Mouse (Mus musculus) midbrain, postnatal 0 days (tissue): ENCODE measurements around the gene Surf2. TPM values are rescaled to one million over a fixed set of nuclear protein-coding genes. Genes with fewer than 3 reads are reported as not detected.
"Not testable (repeated sequence)": the region's sequence is repeated elsewhere in the genome, so short reads cannot be mapped to it uniquely, and the experiment has no call there.

Experiments
- ATAC-seq: fragments of 200-750 bp; cut with Nextera tagmentation; 2 replicates; pipeline ENCODE4 v1.8.0; 2017; ENCODE audit warnings: moderate number of reproducible peaks, mild to moderate bottlenecking, moderate TSS enrichment, moderate library complexity; ENCODE audit not compliant: low FRiP score
- DNase-seq: peaks from one replicate; pipeline ENCODE4 v3.0.0-alpha.2; 2015; ENCODE audit warnings: low spot score
- H3K27ac ChIP-seq: fragments of 300-500 bp; sonication (generic); 2 replicates; pipeline ENCODE4 v1.5.1; 2014; ENCODE audit warnings: low read depth, mild to moderate bottlenecking, low read length, mixed read lengths
- H3K27me3 ChIP-seq: fragments of 300-500 bp; sonication (generic); 2 replicates; pipeline ENCODE4 v1.6.1; 2014; ENCODE audit warnings: low read length, control low read depth, mixed read lengths; ENCODE audit not compliant: insufficient read depth
- H3K36me3 ChIP-seq: fragments of 300-500 bp; sonication (generic); 2 replicates; pipeline ENCODE4 v1.6.1; 2014; ENCODE audit warnings: low read length, control low read depth, mixed read lengths; ENCODE audit not compliant: insufficient read depth
- H3K4me1 ChIP-seq: fragments of 300-500 bp; sonication (generic); 2 replicates; pipeline ENCODE4 v1.6.1; 2014; ENCODE audit warnings: mild to moderate bottlenecking, control low read depth, antibody characterized with exemption, low read length, mixed read lengths; ENCODE audit not compliant: insufficient read depth
- H3K4me2 ChIP-seq: fragments of 300-500 bp; sonication (generic); 2 replicates; pipeline ENCODE4 v1.6.1; 2014; ENCODE audit warnings: low read depth, mild to moderate bottlenecking, low read length, mixed read lengths; ENCODE audit not compliant: poor library complexity, severe bottlenecking
- H3K4me3 ChIP-seq: fragments of 300-500 bp; sonication (generic); 2 replicates; pipeline ENCODE4 v1.5.1; 2014; ENCODE audit warnings: low read depth, mild to moderate bottlenecking, low read length, moderate library complexity
- H3K9ac ChIP-seq: fragments of 300-500 bp; sonication (generic); replicated peaks from 2 replicates; pipeline ENCODE4 v1.6.1; 2014; ENCODE audit warnings: mild to moderate bottlenecking, low read length, moderate library complexity, mixed read lengths; ENCODE audit not compliant: poor library complexity, severe bottlenecking
- H3K9me3 ChIP-seq: fragments of 300-500 bp; sonication (generic); 2 replicates; pipeline ENCODE4 v1.6.1; 2016; ENCODE audit warnings: low read length, control low read depth
- CTCF ChIP-seq: IDR thresholded peaks from 2 replicates; pipeline ENCODE4 v1.5.1; 2016; ENCODE audit warnings: antibody characterized with exemption, mild to moderate bottlenecking
- WGBS: fragments of 180-500 bp; shearing (Covaris S2); extraction: QIAGEN DNeasy Blood & Tissue Kit; methylation state at CpG from one replicate; pipeline ENCODE4 v1.1.7; 2014; 5-methylcytosine and 5-hydroxymethylcytosine counted together
- polyA plus RNA-seq: library from polyadenylated mRNA; unstranded; fragments of >200 nt; fragmentation: Nextera tagmentation; extraction: Ambion mirVana; gene quantifications from 2 replicates; pipeline ENCODE4 v1.2.1, GENCODE M21; 2015
- total RNA-seq: library from RNA; depleted of rRNA; stranded (reverse); fragments of >200 nt; gene quantifications from 2 replicates; pipeline ENCODE4 v1.2.3, GENCODE M21; 2014; rRNA removed

Gene Surf2
- total RNA-seq, result 27.5 and 30.0 TPM in 2 replicates
- 55.2 and 55.5 TPM in 2 replicates for polyA plus RNA-seq

DNA sequence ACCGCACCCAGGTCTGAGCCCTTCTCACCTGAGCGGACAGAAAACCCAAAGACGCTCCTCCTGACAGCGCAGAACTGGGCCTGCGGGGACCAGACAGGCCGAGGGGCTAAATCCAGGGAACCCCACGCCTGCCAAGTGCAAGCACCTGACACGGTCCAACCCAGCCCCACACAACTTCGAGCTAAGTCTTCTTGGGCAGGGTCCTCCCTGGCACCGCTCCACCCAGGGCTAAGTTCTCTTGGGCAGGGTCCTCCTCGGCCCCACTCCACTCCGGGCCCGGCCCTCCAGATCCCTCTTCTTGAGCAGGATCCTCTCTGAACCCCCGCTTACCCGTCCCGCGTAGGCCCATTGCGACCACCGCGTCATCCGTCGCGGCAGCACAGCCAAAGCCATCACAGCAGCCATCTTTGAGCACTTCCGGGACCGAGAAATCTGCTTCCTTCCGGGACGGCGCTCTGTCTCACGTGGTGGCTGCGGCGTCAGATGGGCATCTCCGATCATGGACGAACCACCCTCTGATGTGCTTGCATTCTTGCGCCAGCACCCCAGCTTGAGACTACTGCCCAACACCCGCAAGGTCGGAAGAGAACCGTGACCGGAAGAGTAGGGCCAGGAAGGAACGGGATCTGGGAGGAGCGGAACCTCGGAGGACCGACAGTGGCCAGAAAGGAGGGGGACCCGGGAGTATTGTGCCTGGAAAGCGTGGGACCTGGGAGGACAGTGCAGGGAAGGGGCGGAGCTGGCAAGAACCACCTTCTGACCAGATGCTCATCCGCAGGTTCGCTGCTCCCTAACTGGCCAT is at the start of gene Surf2, which contains the start of gene Surf1:
Gene Surf2 (plus strand): TSS at position 441 of the 802 bp plus-strand sequence.
Gene Surf1 (minus strand): TSS at position 604 of the 802 bp plus-strand sequence.
- peak; percentile 81 for ATAC-seq
- peaks cover 27% of the 10 kb centered on the region for H3K4me1 ChIP-seq

DNA sequence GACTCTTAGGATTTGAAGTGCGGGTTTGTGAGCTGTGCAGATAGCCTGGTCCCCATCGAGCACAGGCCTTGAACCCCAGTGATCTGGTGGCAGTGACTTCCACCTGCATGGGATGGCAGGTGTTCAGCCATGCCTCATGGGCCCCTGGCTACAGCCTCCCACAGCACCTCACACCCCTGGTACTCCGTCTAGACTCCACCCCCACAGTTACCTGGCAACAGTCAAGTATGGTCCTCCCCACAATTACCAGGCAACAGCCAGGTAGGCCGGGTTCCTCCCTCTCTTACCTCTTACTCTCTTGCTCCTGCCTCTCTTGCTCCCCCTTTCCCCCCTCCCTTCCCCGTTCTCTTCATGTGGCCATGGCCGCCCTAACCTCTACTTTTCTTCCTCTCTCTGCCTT is 45.5 kb upstream of the Surf2 start:
- Histone ChIP-seq H3K4me2 (no peak overlapping the region), H3K36me3 (no peaks in the 10 kb centered on the region), H3K4me3 (no peak overlapping the region), H3K27ac (no peak overlapping the region), H3K4me1 (no peaks in the 10 kb centered on the region), H3K9ac (no peak overlapping the region), H3K9me3 (no peaks in the 10 kb centered on the region), H3K27me3 (no peaks in the 10 kb centered on the region)
- no peak for TF ChIP-seq CTCF
- DNase-seq, result no peak
- ATAC-seq, result no peak
- 73% methylated on average over 6 of the region's 6 CpGs for WGBS

More for the DNA sequence above, at the start of gene Surf2, which contains the start of gene Surf1:
- Histone ChIP-seq H3K9me3 (no peaks in the 10 kb centered on the region), H3K36me3 (peaks cover 51% of the 10 kb centered on the region), H3K27ac (peak within 1 kb of the TSS; percentile 78), H3K4me2 (peak within 1 kb of the TSS; percentile 98), H3K4me3 (peak within 1 kb of the TSS; percentile 73), H3K27me3 (no peaks in the 10 kb centered on the region), H3K9ac (peak within 1 kb of the TSS; percentile 81)
- peak; percentile 90 for DNase-seq
- no peak for TF ChIP-seq CTCF
- WGBS, result 3% methylated on average over 47 of the region's 47 CpGs

DNA sequence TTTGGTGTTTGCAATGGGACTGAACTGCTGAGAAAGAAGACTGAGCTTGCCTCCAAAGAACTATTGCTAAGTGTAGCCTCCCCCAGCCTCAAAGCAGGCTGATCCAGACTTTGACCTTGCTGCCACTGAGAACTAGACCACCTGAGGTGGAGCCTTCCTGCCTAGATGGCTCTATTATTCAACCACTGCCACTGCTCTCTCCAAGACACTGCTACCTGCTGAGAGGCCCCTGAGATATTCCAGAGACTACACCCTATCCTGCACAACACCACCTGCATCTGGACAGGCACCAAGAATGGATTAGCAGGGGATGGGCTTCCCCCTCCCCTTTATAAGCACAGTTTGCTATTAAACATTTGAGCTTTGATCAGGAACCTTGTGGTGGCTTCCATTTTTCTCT is 37.6 kb upstream of the Surf2 start:
- TF ChIP-seq CTCF, result no peak
- ATAC-seq (no peak), DNase-seq (no peak)
- Histone ChIP-seq H3K36me3 (no peaks in the 10 kb centered on the region), H3K9ac (no peak overlapping the region), H3K27ac (no peak overlapping the region), H3K27me3 (no peaks in the 10 kb centered on the region), H3K4me1 (no peaks in the 10 kb centered on the region), H3K9me3 (no peaks in the 10 kb centered on the region), H3K4me3 (no peak overlapping the region), H3K4me2 (no peak overlapping the region)

DNA sequence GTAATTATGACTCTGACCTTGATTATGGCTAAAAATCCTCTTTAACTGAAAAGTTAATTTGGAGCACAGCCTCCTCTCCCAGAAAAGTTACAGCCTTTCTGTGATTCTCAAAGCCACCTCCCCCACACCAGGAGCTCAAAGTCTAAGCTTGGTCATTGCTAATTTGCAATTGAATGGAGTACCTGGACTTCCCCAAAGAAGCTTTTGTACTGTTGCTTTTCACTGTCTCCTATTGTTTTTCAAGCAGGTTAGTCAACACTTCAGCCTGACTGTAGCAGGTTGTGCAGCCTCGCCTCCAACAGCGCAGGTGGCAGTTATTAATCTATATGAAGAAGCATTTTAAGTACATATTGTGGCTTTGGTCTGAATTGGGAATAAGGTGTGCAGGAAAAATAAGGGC is 30.6 kb upstream of the Surf2 start:
- H3K27me3 ChIP-seq, H3K9ac ChIP-seq, H3K4me2 ChIP-seq, H3K4me3 ChIP-seq, H3K4me1 ChIP-seq, DNase-seq, ATAC-seq, H3K9me3 ChIP-seq, H3K27ac ChIP-seq, H3K36me3 ChIP-seq: not testable (repeated sequence)
- WGBS, result 82% methylated on average over 2 of the region's 2 CpGs

DNA sequence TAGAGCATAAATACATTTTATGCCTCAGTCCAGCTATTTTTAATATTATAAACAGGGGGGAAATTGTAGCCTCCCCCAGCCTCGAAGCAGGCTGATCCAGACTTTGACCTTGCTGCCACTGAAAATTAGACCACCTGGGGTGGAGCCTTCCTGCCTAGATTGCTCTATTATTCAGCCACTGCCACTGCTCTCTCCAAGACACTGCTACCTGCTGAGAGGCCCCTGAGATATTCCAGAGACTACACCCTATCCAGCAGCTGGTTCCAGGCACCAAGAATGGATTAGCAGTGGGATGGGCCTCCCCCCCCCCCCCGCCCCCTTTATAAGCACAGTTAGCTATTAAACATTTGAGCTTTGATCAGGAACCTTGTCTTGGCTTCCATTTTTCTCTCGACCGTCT is 30.0 kb upstream of the Surf2 start:
- H3K4me3 ChIP-seq, H3K27me3 ChIP-seq: not testable (repeated sequence)
- WGBS, result 47% methylated on average over 4 of the region's 4 CpGs

DNA sequence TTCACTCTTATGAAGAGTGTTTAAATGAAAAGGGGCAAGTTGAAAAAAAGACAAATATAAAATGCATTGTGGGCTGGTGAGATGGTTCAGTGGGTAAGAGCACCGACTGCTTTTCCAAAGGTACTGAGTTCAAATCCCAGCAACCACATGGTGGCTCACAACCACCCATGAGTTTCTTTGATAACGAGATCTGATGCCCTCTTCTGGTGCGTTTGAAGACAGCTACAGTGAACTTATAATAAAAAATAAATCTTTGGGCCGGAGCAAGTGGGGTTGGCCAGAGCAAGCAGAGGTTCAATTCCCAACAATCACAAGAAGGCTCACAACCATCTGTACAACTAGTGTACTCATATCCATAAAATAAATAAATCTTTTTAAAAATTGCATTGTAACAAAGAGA is 20.3 kb upstream of the Surf2 start:
- TF ChIP-seq CTCF, result peak; percentile 37; the same call in 1 of the 2 replicates
- H3K36me3 ChIP-seq, result peaks cover 44% of the 10 kb centered on the region
- H3K9ac ChIP-seq, result no peak overlapping the region
- no peak for DNase-seq
- 92% methylated on average over 4 of the region's 4 CpGs for WGBS
- no peak for ATAC-seq
- H3K9me3 ChIP-seq, result no peaks in the 10 kb centered on the region
- H3K27me3 ChIP-seq, result no peaks in the 10 kb centered on the region
- H3K4me2 ChIP-seq, result no peak overlapping the region
- no peak overlapping the region for H3K27ac ChIP-seq
- H3K4me1 ChIP-seq, result no peaks in the 10 kb centered on the region
- H3K4me3 ChIP-seq, result no peak overlapping the region

More for the DNA sequence above, 30.0 kb upstream of the Surf2 start:
- peaks cover 15% of the 10 kb centered on the region for H3K36me3 ChIP-seq
- ATAC-seq, DNase-seq, H3K9ac ChIP-seq, H3K9me3 ChIP-seq, H3K27ac ChIP-seq, H3K4me1 ChIP-seq, H3K4me2 ChIP-seq: not testable (repeated sequence)
